ENCODE assay signal across 10 mouse cellular contexts in the genomic region with DNA sequence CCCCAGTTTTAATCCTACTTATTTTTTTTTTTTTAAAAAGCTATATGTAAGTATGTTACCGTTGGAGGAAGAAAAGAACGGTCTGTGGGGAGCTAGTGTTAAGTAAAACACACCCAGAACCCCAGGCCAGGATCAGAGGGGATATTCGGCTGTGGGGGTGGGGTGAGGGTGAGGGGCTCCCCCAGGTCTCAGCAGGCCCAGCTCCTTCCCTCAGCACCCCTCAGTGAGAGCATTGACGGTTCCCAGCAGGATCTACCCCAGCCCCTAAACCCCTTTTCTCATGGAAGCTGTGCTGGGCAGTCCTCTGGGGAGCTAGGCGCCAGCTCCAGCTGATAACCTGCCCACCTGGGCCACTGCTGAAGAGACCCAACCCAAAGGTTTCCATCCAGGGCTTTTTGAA. TPM values are rescaled to one million over a fixed set of nuclear protein-coding genes. Genes with fewer than 3 reads are reported as not detected.
DNase-seq lines count a peak whose midpoint lies in the region; ATAC-seq and TF ChIP-seq lines count a peak whose summit lies in the region.
"Had no signal": no experiment of that assay in that cellular context is flagged by ENCODE, and none has a peak within 500 bp of the region (broad histone marks: within the 10 kb centered on the region; RNA-seq: fewer than 3 reads in every experiment).

No protein-coding gene starts in this region.

- 46% methylated on average over 5 of the region's 5 CpGs for WGBS in heart, embryonic 10.5 days
- WGBS in lung, embryonic 15.5 days = 63% methylated on average over 5 of the region's 5 CpGs
- WGBS in lung, adult 2 months = 82% methylated on average over 5 of the region's 5 CpGs
- WGBS in embryonic facial prominence, embryonic 13.5 days = 48% methylated on average over 5 of the region's 5 CpGs
- 58% methylated on average over 5 of the region's 5 CpGs for WGBS in liver, embryonic 15.5 days (ENCODE audit: insufficient replicate concordance)

- H3K4me3 ChIP-seq in heart, embryonic 10.5 days = no peak overlapping the region
- H3K4me3 ChIP-seq in lung, embryonic 15.5 days = no peak overlapping the region
- no peak overlapping the region for H3K4me3 ChIP-seq in lung, adult 2 months (replicated peaks; ENCODE audit: extremely low read depth, low read depth, low read length)
- no peak overlapping the region for H3K4me3 ChIP-seq in embryonic facial prominence, embryonic 13.5 days
- H3K4me3 ChIP-seq in liver, embryonic 15.5 days (replicated peaks) = no peak overlapping the region
- H3K4me3 ChIP-seq: left cerebral cortex, adult 2 months; midbrain, embryonic 15.5 days had no signal

- H3K27me3 ChIP-seq in heart, embryonic 10.5 days (ENCODE audit: insufficient read depth, poor library complexity, severe bottlenecking) = peaks cover 12% of the 10 kb centered on the region; the same call in 1 of the 2 replicates
- no peaks in the 10 kb centered on the region for H3K27me3 ChIP-seq in lung, embryonic 15.5 days
- no peaks in the 10 kb centered on the region for H3K27me3 ChIP-seq in embryonic facial prominence, embryonic 13.5 days
- H3K27me3 ChIP-seq in liver, embryonic 15.5 days = no peaks in the 10 kb centered on the region
- H3K27me3 ChIP-seq: midbrain, embryonic 15.5 days had no signal

- H3K9me3 ChIP-seq in heart, embryonic 10.5 days = no peaks in the 10 kb centered on the region
- H3K9me3 ChIP-seq in lung, embryonic 15.5 days = no peaks in the 10 kb centered on the region
- no peaks in the 10 kb centered on the region for H3K9me3 ChIP-seq in embryonic facial prominence, embryonic 13.5 days
- H3K9me3 ChIP-seq in liver, embryonic 15.5 days (replicated peaks) = no peaks in the 10 kb centered on the region
- H3K9me3 ChIP-seq: midbrain, embryonic 15.5 days had no signal

- DNase-seq in heart, embryonic 10.5 days (ENCODE audit: low spot score) = no peak
- DNase-seq in heart, adult 18-20 months = no peak
- no peak for DNase-seq in lung, adult 2 months
- DNase-seq in cerebellum, postnatal 10 days = no peak

- H3K36me3 ChIP-seq in heart, embryonic 10.5 days = no peaks in the 10 kb centered on the region
- no peaks in the 10 kb centered on the region for H3K36me3 ChIP-seq in lung, embryonic 15.5 days
- no peaks in the 10 kb centered on the region for H3K36me3 ChIP-seq in embryonic facial prominence, embryonic 13.5 days
- H3K36me3 ChIP-seq in liver, embryonic 15.5 days (replicated peaks) = no peaks in the 10 kb centered on the region
- H3K36me3 ChIP-seq: midbrain, embryonic 15.5 days had no signal

- peak overlapping the region; percentile 83 for H3K27ac ChIP-seq in heart, embryonic 10.5 days
- H3K27ac ChIP-seq in lung, embryonic 15.5 days = 0 out of 2 replicates have a peak overlapping the region, but pooled peaks have one; percentile 8
- peak overlapping the region; percentile 84 for H3K27ac ChIP-seq in embryonic facial prominence, embryonic 13.5 days
- H3K27ac ChIP-seq in liver, embryonic 15.5 days (replicated peaks) = peak overlapping the region; percentile 92
- H3K27ac ChIP-seq: midbrain, embryonic 15.5 days had no signal

- ATAC-seq in lung, embryonic 15.5 days (ENCODE audit: borderline replicate concordance, extremely low read depth, low FRiP score, low TSS enrichment) = no peak
- no peak for ATAC-seq in embryonic facial prominence, embryonic 13.5 days (ENCODE audit: insufficient number of reproducible peaks, insufficient read depth, low FRiP score, low TSS enrichment, low read depth)
- ATAC-seq in liver, embryonic 15.5 days (ENCODE audit: insufficient read depth) = no peak
- no peak for ATAC-seq in activated CD4-positive, CD25-positive, alpha-beta regulatory T cell, adult 4 months

- H3K4me2 ChIP-seq in lung, embryonic 15.5 days = no peak overlapping the region
- no peak overlapping the region for H3K4me2 ChIP-seq in embryonic facial prominence, embryonic 13.5 days
- H3K4me2 ChIP-seq in liver, embryonic 15.5 days = no peak overlapping the region
- H3K4me2 ChIP-seq: midbrain, embryonic 15.5 days had no signal

- no peak overlapping the region for H3K9ac ChIP-seq in lung, embryonic 15.5 days
- H3K9ac ChIP-seq in embryonic facial prominence, embryonic 13.5 days = no peak overlapping the region
- no peak overlapping the region for H3K9ac ChIP-seq in liver, embryonic 15.5 days
- H3K9ac ChIP-seq: midbrain, embryonic 15.5 days had no signal

- peaks cover 90% of the 10 kb centered on the region for H3K4me1 ChIP-seq in heart, embryonic 10.5 days
- peaks cover 68% of the 10 kb centered on the region for H3K4me1 ChIP-seq in lung, embryonic 15.5 days
- peaks cover 21% of the 10 kb centered on the region for H3K4me1 ChIP-seq in lung, adult 2 months (ENCODE audit: control insufficient read depth, insufficient read depth, low read length)
- peaks cover 47% of the 10 kb centered on the region for H3K4me1 ChIP-seq in embryonic facial prominence, embryonic 13.5 days
- peaks cover 99% of the 10 kb centered on the region for H3K4me1 ChIP-seq in liver, embryonic 15.5 days (replicated peaks)

- no peak for TF ChIP-seq POLR2A in lung, adult 2 months (IDR thresholded peaks at IDR 0.05; ENCODE audit: borderline replicate concordance, extremely low read depth, low read depth, low read length)

- TF ChIP-seq CTCF in lung, adult 2 months (IDR thresholded peaks at IDR 0.05; ENCODE audit: insufficient read depth, low read length) = no peak

RNA-seq across cellular contexts. Expression of gene Zfp36l2, which starts 38.2 kb away (rescaled TPM):
- polyA plus RNA-seq in heart, embryonic 10.5 days (2016; fragmentation: Nextera tagmentation; extraction: Ambion mirVana) = 5.2 and 10.4 TPM in 2 replicates
- 10 to 100 TPM; 18.7 to 22.8 TPM for total RNA-seq in heart, adult 18-20 months (2021)
- polyA plus RNA-seq in lung, embryonic 15.5 days (2015; fragmentation: Nextera tagmentation; extraction: Ambion mirVana) = 14.8 and 15.9 TPM in 2 replicates
- 101 and 187 TPM in 2 replicates for polyA plus RNA-seq in lung, adult 2 months (2012; rRNA removed)
- polyA plus RNA-seq in embryonic facial prominence, embryonic 13.5 days (2015; fragmentation: Nextera tagmentation; extraction: Ambion mirVana) = 20.8 and 21.3 TPM in 2 replicates
- polyA plus RNA-seq in liver, embryonic 15.5 days (2015; fragmentation: Nextera tagmentation; extraction: Ambion mirVana) = 6.8 and 7.4 TPM in 2 replicates
- polyA plus RNA-seq in activated CD4-positive, CD25-positive, alpha-beta regulatory T cell, adult 4 months (2017; shearing (Covaris generic)) = 10 to 100 TPM; 31.3 to 64.3 TPM

Comparison
In these comparisons a context has a peak if more than half of its experiments do, and no peak if none do; other contexts are left out.
1. H3K27ac ChIP-seq: peak in every context shown above with its lines; median percentile 92 in liver, embryonic 15.5 days; 84 in embryonic facial prominence, embryonic 13.5 days; 83 in heart, embryonic 10.5 days; 8 in lung, embryonic 15.5 days.